Mouse (Mus musculus): ENCODE measurements around the gene Gm20388.

Gm20388 gene

GRCm38 (mm10) chr8:122719500-122720065 lies 2808.9 kb downstream of the Gm20388 start:
- DNase-seq (ENCODE audit: low read depth, low spot score), result no peak

- no peak for DNase-seq (ENCODE audit: low read depth, low spot score)
Measured at GRCm38 (mm10) chr8:122720070-122720729, 2809.6 kb downstream of the Gm20388 start.

GRCm38 (mm10) chr8:122720811-122721640 lies 2810.4 kb downstream of the Gm20388 start:
- DNase-seq (ENCODE audit: low read depth, low spot score), result no peak

GRCm38 (mm10) chr8:122725187-122725586 lies 2814.5 kb downstream of the Gm20388 start:
- no peak for DNase-seq (ENCODE audit: low read depth, low spot score)

GRCm38 (mm10) chr8:122726789-122727188 lies 2816.1 kb downstream of the Gm20388 start:
- DNase-seq (ENCODE audit: low read depth, low spot score), result no peak

GRCm38 (mm10) chr8:122727412-122727811 lies 2816.8 kb downstream of the Gm20388 start:
- DNase-seq (ENCODE audit: low read depth, low spot score), result no peak

- no peak for DNase-seq (ENCODE audit: low read depth, low spot score)
Measured at GRCm38 (mm10) chr8:122728630-122729029, 2818.0 kb downstream of the Gm20388 start.

- DNase-seq (ENCODE audit: low read depth, low spot score), result no peak
Measured at GRCm38 (mm10) chr8:122735110-122735509, 2824.5 kb downstream of the Gm20388 start.

GRCm38 (mm10) chr8:122735542-122736473 lies 2825.2 kb downstream of the Gm20388 start:
- no peak for DNase-seq (ENCODE audit: low read depth, low spot score)

GRCm38 (mm10) chr8:122736623-122737022 lies 2826.0 kb downstream of the Gm20388 start:
- DNase-seq (ENCODE audit: low read depth, low spot score), result no peak

- DNase-seq (ENCODE audit: low read depth, low spot score), result no peak
Measured at GRCm38 (mm10) chr8:122737071-122737470, 2826.4 kb downstream of the Gm20388 start.

GRCm38 (mm10) chr8:122737886-122738285 lies 2827.2 kb downstream of the Gm20388 start:
- no peak for DNase-seq (ENCODE audit: low read depth, low spot score)

GRCm38 (mm10) chr8:122739102-122739725 lies 2828.6 kb downstream of the Gm20388 start:
- DNase-seq (ENCODE audit: low read depth, low spot score), result no peak

- no peak for DNase-seq (ENCODE audit: low read depth, low spot score)
Measured at GRCm38 (mm10) chr8:122742471-122742870, 2831.8 kb downstream of the Gm20388 start.

GRCm38 (mm10) chr8:122745022-122745749 lies 2834.5 kb downstream of the Gm20388 start:
- DNase-seq (ENCODE audit: low read depth, low spot score), result no peak

- no peak for DNase-seq (ENCODE audit: low read depth, low spot score)
Measured at GRCm38 (mm10) chr8:122745750-122746275, 2835.2 kb downstream of the Gm20388 start.

- no peak for DNase-seq (ENCODE audit: low read depth, low spot score)
Measured at GRCm38 (mm10) chr8:122746439-122746838, 2835.8 kb downstream of the Gm20388 start.

GRCm38 (mm10) chr8:122747825-122748224 lies 2837.2 kb downstream of the Gm20388 start:
- DNase-seq (ENCODE audit: low read depth, low spot score), result no peak

GRCm38 (mm10) chr8:122749333-122749958 lies 2838.8 kb downstream of the Gm20388 start:
- DNase-seq (ENCODE audit: low read depth, low spot score), result no peak

GRCm38 (mm10) chr8:122751342-122751741 lies 2840.7 kb downstream of the Gm20388 start:
- no peak for DNase-seq (ENCODE audit: low read depth, low spot score)

Data from retina, adult 2 months (tissue).